Mouse (Mus musculus) kidney, postnatal 14 days (tissue): ENCODE measurements around the gene Pax2.

Source experiments
- DNase-seq: peaks from one replicate; pipeline ENCODE4 v3.0.0; 2022; ENCODE audit warnings: mixed read lengths

The Pax2 gene

GRCm38 (mm10) chr19:44788488-44788887, 32.6 kb downstream of the Pax2 start:
- DNase-seq: peak; percentile 25

GRCm38 (mm10) chr19:44791981-44792380, 36.1 kb downstream of the Pax2 start:
- DNase-seq: peak; percentile 81

- no peak for DNase-seq
Observed at GRCm38 (mm10) chr19:44797110-44798060, 41.5 kb downstream of the Pax2 start.

- peak; percentile 44 for DNase-seq
Observed at GRCm38 (mm10) chr19:44798731-44799130, 42.9 kb downstream of the Pax2 start.

GRCm38 (mm10) chr19:44799156-44799555, 43.3 kb downstream of the Pax2 start:
- DNase-seq: peak; percentile 56

GRCm38 (mm10) chr19:44800327-44800726, 44.5 kb downstream of the Pax2 start:
- DNase-seq: peak; percentile 56

DNA sequence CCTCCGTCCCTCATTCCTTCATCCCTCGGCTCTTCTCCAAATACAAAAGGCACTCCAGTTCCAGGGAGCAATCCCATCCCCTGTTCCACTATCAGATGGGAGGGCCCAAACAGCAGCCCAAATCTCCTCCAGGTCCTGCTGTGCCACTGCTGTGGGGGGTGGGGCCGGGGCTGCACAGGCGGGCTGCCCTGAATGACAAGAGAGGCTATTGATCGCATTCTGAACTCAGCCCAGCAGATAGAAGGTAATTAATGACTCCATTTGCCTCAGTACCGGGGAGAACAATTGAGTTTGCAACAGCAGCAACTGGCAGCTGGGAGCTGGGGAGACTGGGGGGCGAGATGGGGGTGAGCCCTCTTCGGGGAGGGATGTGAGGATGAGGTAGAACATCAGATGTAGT, 52.9 kb downstream of the Pax2 start:
- DNase-seq: no peak

DNA sequence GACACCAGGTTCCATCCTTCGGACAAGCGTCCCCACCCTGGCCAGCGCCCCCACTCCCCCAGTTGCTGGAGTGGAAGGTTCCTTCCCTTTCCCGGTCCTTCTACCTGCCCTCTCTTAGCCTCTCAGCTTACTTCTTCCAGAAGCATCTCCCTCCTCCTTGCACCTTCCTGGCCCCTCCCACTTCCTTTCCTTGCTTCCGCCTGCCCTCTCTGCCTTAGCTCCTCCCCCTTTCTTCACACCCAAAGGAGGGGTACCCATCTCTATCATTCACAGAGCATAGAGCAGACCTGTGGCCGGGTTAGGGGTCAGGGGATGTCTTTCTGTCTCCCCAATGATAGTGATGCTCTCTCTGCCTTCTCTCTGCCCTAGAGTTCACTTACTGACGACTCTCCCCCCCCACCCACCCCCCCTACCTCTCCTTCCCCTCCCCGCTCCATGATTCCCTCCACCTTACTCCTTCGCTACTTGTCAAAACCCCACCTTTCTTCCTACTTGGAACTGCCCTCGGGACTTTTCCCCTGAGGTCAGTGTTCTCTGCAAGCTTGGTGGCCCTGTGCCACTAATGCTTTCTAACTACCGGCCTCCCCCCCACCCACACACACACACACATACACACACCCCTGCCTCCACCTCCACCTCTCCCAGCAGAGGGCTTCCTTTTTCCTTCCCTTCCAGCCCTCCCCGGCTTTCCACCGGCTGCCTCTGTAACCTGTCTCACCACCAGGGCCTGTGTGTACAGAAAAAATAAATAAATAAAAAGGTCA, 57.0 kb downstream of the Pax2 start:
- peak; percentile 41 for DNase-seq

- DNase-seq: peak; percentile 41
Observed at GRCm38 (mm10) chr19:44815111-44815510, 59.3 kb downstream of the Pax2 start.

GRCm38 (mm10) chr19:44817403-44818128, 61.7 kb downstream of the Pax2 start:
- DNase-seq: no peak

DNA sequence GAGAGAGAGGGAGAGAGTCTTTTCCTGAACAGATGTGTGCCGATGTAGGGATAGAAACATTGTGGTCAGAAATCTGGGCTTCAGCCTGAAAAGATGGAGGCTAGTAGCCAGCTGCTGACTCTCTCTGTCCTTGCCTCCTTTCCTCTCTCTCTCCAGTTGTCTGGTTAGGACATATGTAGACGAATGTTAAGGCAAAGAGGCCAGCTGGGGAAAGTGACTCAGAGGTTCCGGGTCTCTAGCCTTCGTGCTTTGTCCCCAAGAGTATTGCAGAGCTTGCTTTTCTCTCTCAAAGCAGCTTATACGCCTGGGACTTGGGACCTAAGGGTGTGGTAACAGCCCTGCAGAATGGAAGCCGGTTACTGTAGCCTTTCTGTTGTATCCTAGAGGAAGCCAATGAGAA, 62.8 kb downstream of the Pax2 start:
- DNase-seq: no peak

GRCm38 (mm10) chr19:44821581-44821980, 65.7 kb downstream of the Pax2 start:
- DNase-seq: no peak

- DNase-seq: no peak
Observed at GRCm38 (mm10) chr19:44822295-44822694, 66.5 kb downstream of the Pax2 start.

- no peak for DNase-seq
Observed at GRCm38 (mm10) chr19:44823657-44824056, 67.8 kb downstream of the Pax2 start.

DNA sequence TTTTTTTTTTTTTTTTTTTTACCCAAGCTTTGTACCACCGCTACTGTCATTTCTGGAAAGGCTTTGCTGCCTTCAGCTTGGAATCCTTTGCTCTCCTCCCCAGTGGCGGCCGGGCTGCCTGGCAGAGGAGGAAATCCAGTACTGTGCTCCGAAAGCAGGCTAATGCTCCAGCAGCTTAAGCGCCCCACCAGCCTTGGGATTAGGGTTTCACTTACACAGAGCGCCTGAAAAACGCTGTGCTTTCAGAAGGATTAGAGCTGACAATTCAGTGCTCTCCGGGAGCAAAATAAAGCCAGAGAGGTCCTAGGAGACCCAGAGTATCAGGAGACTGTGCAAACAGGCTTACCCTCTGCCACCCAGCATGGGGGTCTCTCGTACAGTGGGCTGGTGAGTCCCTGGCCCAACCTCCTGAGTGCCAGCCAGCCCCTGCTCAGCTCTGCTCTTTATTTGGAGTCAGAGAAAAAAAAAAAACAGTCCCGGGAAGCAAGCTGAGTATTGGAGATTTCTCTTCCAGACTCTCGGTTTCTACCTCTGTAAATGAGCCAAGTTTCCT, 69.4 kb downstream of the Pax2 start:
- DNase-seq: no peak

- no peak for DNase-seq
Observed at GRCm38 (mm10) chr19:44825819-44826218, 70.0 kb downstream of the Pax2 start.

DNA sequence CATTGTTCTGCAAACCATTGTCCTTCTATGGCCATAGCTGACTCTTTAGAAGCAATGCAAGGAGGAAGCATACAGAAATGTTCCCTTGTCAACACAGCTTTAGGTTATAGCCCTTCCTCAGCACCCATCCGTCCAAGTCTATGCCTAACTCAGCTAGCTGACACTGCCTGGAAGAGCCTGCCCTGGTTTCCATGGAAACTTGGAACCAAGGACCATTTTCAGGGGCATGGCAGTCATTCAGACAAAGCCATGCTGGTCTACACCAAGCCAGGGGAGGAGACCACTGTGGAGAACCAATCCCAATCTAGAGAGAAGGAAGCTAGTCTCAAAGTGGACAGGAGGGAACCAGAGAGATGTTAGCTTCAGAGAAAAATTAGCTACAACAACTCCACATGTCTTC, 77.5 kb downstream of the Pax2 start:
- DNase-seq: no peak

- peak; percentile 41 for DNase-seq
Observed at GRCm38 (mm10) chr19:44834218-44835041, 78.6 kb downstream of the Pax2 start.

DNA sequence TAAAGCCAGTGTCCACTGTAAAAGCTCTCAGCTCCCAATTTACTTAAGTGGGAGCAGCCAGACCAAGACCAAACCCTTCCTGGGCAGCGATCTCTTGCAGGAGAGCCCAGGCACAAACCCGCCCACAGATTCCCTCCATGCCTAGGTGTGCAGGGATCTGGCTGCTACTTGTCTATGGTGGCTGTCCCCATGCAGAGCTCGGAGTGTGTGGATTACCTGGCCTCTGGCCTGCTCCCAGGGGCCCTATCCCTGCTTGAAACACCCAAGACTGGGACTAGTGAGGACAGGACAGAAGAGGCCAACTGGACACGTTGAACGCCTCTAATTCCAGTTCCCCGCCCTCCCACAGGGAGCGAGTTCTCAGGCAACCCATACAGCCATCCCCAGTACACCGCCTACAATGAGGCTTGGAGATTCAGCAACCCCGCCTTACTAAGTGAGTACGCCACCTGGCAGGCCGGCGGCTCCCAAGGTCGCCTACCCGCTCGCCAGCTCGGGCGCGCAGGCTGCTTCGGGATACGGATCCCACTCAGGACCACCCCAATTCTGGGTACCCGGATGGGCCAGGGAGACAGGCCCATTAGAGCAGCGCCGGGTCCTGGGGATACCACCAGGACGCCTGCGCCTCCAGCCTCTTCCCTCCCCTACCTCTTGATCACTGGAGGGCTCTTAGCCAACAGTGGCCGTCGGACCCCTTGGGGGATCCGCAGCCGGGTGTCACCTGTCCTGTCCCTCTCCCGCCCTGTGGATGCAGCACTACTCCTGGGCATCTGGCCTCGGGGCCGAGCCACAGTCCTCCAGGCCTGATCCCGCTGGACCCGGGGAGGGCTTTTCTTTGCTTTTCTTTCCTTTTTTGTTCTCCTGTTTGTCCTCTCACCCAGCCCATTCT, 79.4 kb downstream of the Pax2 start:
- no peak for DNase-seq

DNA sequence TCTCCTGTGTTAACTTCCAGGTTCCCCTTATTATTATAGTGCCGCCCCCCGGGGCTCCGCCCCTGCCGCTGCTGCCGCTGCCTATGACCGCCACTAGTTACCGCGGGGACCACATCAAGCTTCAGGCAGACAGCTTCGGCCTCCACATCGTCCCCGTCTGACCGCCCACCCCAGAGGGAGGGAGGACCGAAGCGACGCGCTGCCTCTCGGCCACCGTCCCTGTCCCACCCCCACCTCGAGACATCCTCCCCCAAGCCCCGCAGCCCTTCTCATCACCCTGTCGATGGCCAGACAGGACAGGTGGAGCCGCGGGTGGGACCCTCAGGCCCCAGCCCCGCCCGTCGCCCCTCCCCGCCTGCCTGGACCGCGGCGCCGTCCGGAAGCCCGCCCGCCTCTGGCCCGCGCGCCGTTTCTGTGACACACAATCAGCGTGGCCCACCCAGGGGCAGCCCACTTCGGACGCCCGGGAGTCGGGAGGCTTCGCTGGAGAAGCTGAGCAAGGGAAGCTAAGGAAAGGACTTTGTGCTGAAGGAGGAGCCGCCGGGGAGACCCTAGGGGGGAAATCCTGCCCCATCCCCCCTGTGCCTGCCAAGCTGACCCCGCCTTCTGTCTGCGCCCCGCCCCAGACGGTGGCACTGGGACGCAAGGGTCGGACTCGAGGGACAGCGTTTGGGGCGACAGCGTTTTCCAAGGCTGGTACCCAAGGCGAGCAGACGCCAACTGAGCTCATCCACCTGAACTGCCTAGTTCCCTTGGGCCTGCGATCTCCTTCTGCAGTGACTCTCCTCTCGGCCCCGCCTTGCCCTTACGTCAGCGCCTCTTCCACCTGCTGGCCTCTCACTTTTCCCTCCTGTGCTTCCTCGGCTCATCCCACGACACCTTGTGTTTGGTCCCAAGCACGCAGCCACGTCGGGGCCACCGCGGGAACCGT, 80.4 kb downstream of the Pax2 start:
- DNase-seq: no peak
